ENCODE assay signal across 9 mouse cellular contexts in the genomic region with DNA sequence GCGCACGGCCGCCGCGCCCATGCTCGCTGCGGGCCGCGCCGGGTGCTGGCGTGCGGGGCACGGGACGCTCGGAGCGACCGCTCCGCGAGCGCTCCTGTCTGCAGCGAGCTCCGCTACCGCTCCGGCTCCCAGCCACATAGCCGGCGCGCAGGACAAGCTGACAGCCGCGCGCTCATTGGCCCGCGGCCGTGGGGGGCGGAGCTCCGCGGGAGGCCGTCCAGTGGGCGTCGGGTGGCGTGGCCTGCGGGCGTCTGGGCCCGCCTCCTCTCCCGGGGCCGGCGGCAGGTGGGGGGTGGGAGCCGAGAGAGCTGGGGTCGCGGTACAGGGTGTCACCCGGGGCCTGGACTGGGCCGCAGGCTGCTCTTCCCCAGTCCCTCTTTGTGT. TPM values are rescaled to one million over a fixed set of nuclear protein-coding genes. Genes with fewer than 3 reads are reported as not detected.
A peak's percentile ranks its signal among the peaks of the same experiment; 100 is the strongest.
DNase-seq lines count a peak whose midpoint lies in the region; ATAC-seq and TF ChIP-seq lines count a peak whose summit lies in the region.
"Had no signal": no experiment of that assay in that cellular context is flagged by ENCODE, and none has a peak within 500 bp of the region (broad histone marks: within the 10 kb centered on the region; RNA-seq: fewer than 3 reads in every experiment).

TSS of gene Scube1 (minus strand) at position 136 of the 384 bp plus-strand sequence.

- peaks cover 26% of the 10 kb centered on the region for H3K4me1 ChIP-seq in forebrain, embryonic 15.5 days
- peaks cover 6% of the 10 kb centered on the region; the same call in 1 of the 2 replicates for H3K4me1 ChIP-seq in heart, postnatal 0 days (ENCODE audit: control insufficient read depth, insufficient read depth)
- peaks cover 10% of the 10 kb centered on the region; the same call in 1 of the 2 replicates for H3K4me1 ChIP-seq in liver, embryonic 12.5 days
- H3K4me1 ChIP-seq in neural tube, embryonic 14.5 days (ENCODE audit: control insufficient read depth, insufficient read depth, low read length) = 0 out of 2 replicates have a peak, but pooled peaks cover 7% of the 10 kb centered on the region
- H3K4me1 ChIP-seq in thymus, adult 2 months (replicated peaks; ENCODE audit: control insufficient read depth, insufficient read depth, low read length) = peaks cover 6% of the 10 kb centered on the region; the same call in 1 of the 2 replicates

- peak within 1 kb of the TSS; percentile 89 for H3K4me2 ChIP-seq in forebrain, embryonic 15.5 days (replicated peaks)
- H3K4me2 ChIP-seq in heart, postnatal 0 days (ENCODE audit: low read depth, low read length) = peak within 1 kb of the TSS; percentile 99
- H3K4me2 ChIP-seq in liver, embryonic 12.5 days = peak within 1 kb of the TSS; percentile 76
- H3K4me2 ChIP-seq in neural tube, embryonic 14.5 days (ENCODE audit: low read depth, low read length) = peak within 1 kb of the TSS; percentile 81

- no peak for TF ChIP-seq CTCF in heart, postnatal 0 days (IDR thresholded peaks at IDR 0.05; ENCODE audit: low read depth)
- TF ChIP-seq CTCF in thymus, adult 2 months (IDR thresholded peaks at IDR 0.05; ENCODE audit: borderline replicate concordance, control insufficient read depth, extremely low read depth, insufficient read depth, low read length, poor library complexity) = no peak

- WGBS in forebrain, embryonic 15.5 days = 0% methylated on average over 40 of the region's 51 CpGs
- WGBS in heart, postnatal 0 days = under 1% methylated on average over 46 of the region's 51 CpGs
- 1% methylated on average over 50 of the region's 51 CpGs for WGBS in liver, embryonic 12.5 days (ENCODE audit: insufficient replicate concordance)
- under 1% methylated on average over 51 of the region's 51 CpGs for WGBS in neural tube, embryonic 14.5 days
- WGBS in thymus, adult 2 months = 4% methylated on average over 51 of the region's 51 CpGs

- H3K27me3 ChIP-seq in forebrain, embryonic 15.5 days = peaks cover 11% of the 10 kb centered on the region; the same call in 1 of the 2 replicates
- H3K27me3 ChIP-seq in heart, postnatal 0 days (ENCODE audit: control insufficient read depth, insufficient read depth, low read length) = peaks cover 61% of the 10 kb centered on the region
- peaks cover 82% of the 10 kb centered on the region for H3K27me3 ChIP-seq in liver, embryonic 12.5 days (replicated peaks)
- H3K27me3 ChIP-seq in neural tube, embryonic 14.5 days (ENCODE audit: control insufficient read depth, insufficient read depth, low read length) = no peaks in the 10 kb centered on the region
- H3K27me3 ChIP-seq in thymus, adult 2 months (ENCODE audit: control insufficient read depth, insufficient read depth, low read length) = peaks cover 9% of the 10 kb centered on the region

- no peaks in the 10 kb centered on the region for H3K9me3 ChIP-seq in forebrain, embryonic 15.5 days
- no peaks in the 10 kb centered on the region for H3K9me3 ChIP-seq in heart, postnatal 0 days (replicated peaks; ENCODE audit: control insufficient read depth, low read length)
- H3K9me3 ChIP-seq in liver, embryonic 12.5 days (replicated peaks) = no peaks in the 10 kb centered on the region
- H3K9me3 ChIP-seq in neural tube, embryonic 14.5 days (ENCODE audit: control insufficient read depth, low read length) = no peaks in the 10 kb centered on the region

- peak; percentile 96 for ATAC-seq in forebrain, embryonic 15.5 days (replicated peaks)
- ATAC-seq in heart, postnatal 0 days (ENCODE audit: insufficient read depth, low read depth) = peak; percentile 97
- peak; percentile 74 for ATAC-seq in liver, embryonic 12.5 days
- ATAC-seq in neural tube, embryonic 14.5 days (ENCODE audit: low read depth) = peak; percentile 96

- TF ChIP-seq EP300 in heart, postnatal 0 days (IDR thresholded peaks at IDR 0.05; ENCODE audit: low read depth) = no peak

- no peak for TF ChIP-seq POLR2A in thymus, adult 2 months (IDR thresholded peaks at IDR 0.05; ENCODE audit: control insufficient read depth, extremely low read depth, insufficient read depth, low read length, poor library complexity)

- H3K36me3 ChIP-seq in forebrain, embryonic 15.5 days = no peaks in the 10 kb centered on the region
- H3K36me3 ChIP-seq in heart, postnatal 0 days (replicated peaks; ENCODE audit: control insufficient read depth, insufficient read depth, low read length) = no peaks in the 10 kb centered on the region
- H3K36me3 ChIP-seq in liver, embryonic 12.5 days = no peaks in the 10 kb centered on the region
- H3K36me3 ChIP-seq in neural tube, embryonic 14.5 days (ENCODE audit: control insufficient read depth, insufficient read depth, low read length) = no peaks in the 10 kb centered on the region
- H3K36me3 ChIP-seq in thymus, adult 2 months (ENCODE audit: control insufficient read depth, insufficient read depth, low read length) = no peaks in the 10 kb centered on the region

- peak within 1 kb of the TSS; percentile 74 for H3K4me3 ChIP-seq in forebrain, embryonic 15.5 days
- H3K4me3 ChIP-seq in heart, postnatal 0 days (ENCODE audit: low read depth, low read length) = peak within 1 kb of the TSS; percentile 65
- peak within 1 kb of the TSS; percentile 50 for H3K4me3 ChIP-seq in liver, embryonic 12.5 days
- peak within 1 kb of the TSS; percentile 72 for H3K4me3 ChIP-seq in neural tube, embryonic 14.5 days (ENCODE audit: low read depth, low read length)
- H3K4me3 ChIP-seq in thymus, adult 2 months (ENCODE audit: control insufficient read depth, insufficient read depth, low read length) = peak within 1 kb of the TSS; percentile 12; the same call in 1 of the 2 replicates

- DNase-seq in spleen, adult 18-20 months = peak; percentile 25 to 40
- no peak for DNase-seq in spleen, adult 12 weeks (ENCODE audit: low spot score)
- peak; percentile 79 for DNase-seq in heart, postnatal 0 days (ENCODE audit: low spot score)
- peak; percentile 84 to 93 for DNase-seq in kidney, postnatal 36 days
- DNase-seq in thymus, adult 2 months = peak; percentile 59

- peak within 1 kb of the TSS; percentile 78 for H3K9ac ChIP-seq in forebrain, embryonic 15.5 days (replicated peaks)
- peak within 1 kb of the TSS; percentile 48; the same call in 1 of the 2 replicates for H3K9ac ChIP-seq in heart, postnatal 0 days (replicated peaks; ENCODE audit: low read depth, low read length)
- H3K9ac ChIP-seq in liver, embryonic 12.5 days = no peak within 1 kb of the TSS
- peak within 1 kb of the TSS; percentile 63 for H3K9ac ChIP-seq in neural tube, embryonic 14.5 days (replicated peaks; ENCODE audit: low read depth, low read length)

- H3K27ac ChIP-seq in forebrain, embryonic 15.5 days (replicated peaks) = peak within 1 kb of the TSS; percentile 67
- no peak within 1 kb of the TSS for H3K27ac ChIP-seq in heart, postnatal 0 days (ENCODE audit: low read depth)
- no peak within 1 kb of the TSS for H3K27ac ChIP-seq in liver, embryonic 12.5 days
- H3K27ac ChIP-seq in neural tube, embryonic 14.5 days (ENCODE audit: low read depth, low read length) = no peak within 1 kb of the TSS
- no peak within 1 kb of the TSS for H3K27ac ChIP-seq in thymus, adult 2 months (ENCODE audit: control insufficient read depth, insufficient read depth, low read length)

RNA-seq across cellular contexts. Expression of gene Scube1, which starts in this region (rescaled TPM):
- polyA plus RNA-seq in forebrain, embryonic 15.5 days (2015; fragmentation: Nextera tagmentation; extraction: Ambion mirVana) = 17.9 and 20.9 TPM in 2 replicates
- 1.3 and 4.3 TPM in 2 replicates for total RNA-seq in heart, postnatal 0 days (2014; rRNA removed; ENCODE audit: low replicate concordance)
- polyA plus RNA-seq in heart, postnatal 0 days (2015; fragmentation: Nextera tagmentation; extraction: Ambion mirVana) = 1.6 and 1.9 TPM in 2 replicates
- polyA plus RNA-seq in liver, embryonic 12.5 days (2016; fragmentation: Nextera tagmentation; extraction: Ambion mirVana) = 0.50 and 0.72 TPM in 2 replicates
- 9.4 and 14.1 TPM in 2 replicates for polyA plus RNA-seq in neural tube, embryonic 14.5 days (2014; fragmentation: Nextera tagmentation; extraction: Ambion mirVana)
- 1.3 and 2.2 TPM in 2 replicates for polyA plus RNA-seq in thymus, adult 2 months (2012; rRNA removed)
- polyA plus RNA-seq: C2C12 had no signal

Comparison
In these comparisons a context has a peak if more than half of its experiments do, and no peak if none do; other contexts are left out.
1. Peak in ATAC-seq, H3K4me3 ChIP-seq and H3K4me2 ChIP-seq in liver, embryonic 12.5 days; RNA of the gene not detected or under 1 TPM.
2. H3K4me3 ChIP-seq: peak in every context shown above with its lines; median percentile 74 in forebrain, embryonic 15.5 days; 72 in neural tube, embryonic 14.5 days; 65 in heart, postnatal 0 days; 50 in liver, embryonic 12.5 days; 12 in thymus, adult 2 months.